In genomic region chr19:54107103-54107821, GRCm38 (mm10) we compare ENCODE assay signal across 8 mouse cellular contexts.
A peak's percentile ranks its signal among the peaks of the same experiment; 100 is the strongest.
DNase-seq lines count a peak whose midpoint lies in the region; ATAC-seq and TF ChIP-seq lines count a peak whose summit lies in the region.

No protein-coding gene starts in this region.

- H3K27ac ChIP-seq in hindbrain, postnatal 0 days, result no peak overlapping the region

- no peak overlapping the region for H3K4me3 ChIP-seq in hindbrain, postnatal 0 days (ENCODE audit: low read length)

- intact Hi-C loops in gastrocnemius, postnatal 14 days (cut with DNase I; ENCODE audit: low total_unique reads), result no loop called here

- peaks cover 6% of the 10 kb centered on the region; the same call in 1 of the 2 replicates for H3K4me1 ChIP-seq in hindbrain, postnatal 0 days (ENCODE audit: insufficient read depth, low read length)

- H3K36me3 ChIP-seq in hindbrain, postnatal 0 days (ENCODE audit: insufficient read depth, low read length), result no peaks in the 10 kb centered on the region

- peak; percentile 3 for DNase-seq in gastrocnemius, adult 18-20 months (ENCODE audit: low spot score)
- no peak for DNase-seq in gastrocnemius, postnatal 14 days
- DNase-seq in WW6 (ENCODE audit: low read depth, low spot score), result peak; percentile 65
- peak; percentile 34 for DNase-seq in hindbrain, postnatal 0 days (ENCODE audit: low spot score)
- peak; percentile 33 for DNase-seq in neural tube, embryonic 10.5 days (ENCODE audit: extremely low spot score, low spot score)
- no peak for DNase-seq in adrenal gland, postnatal 36 days
- no peak for DNase-seq in frontal cortex, postnatal 36 days (ENCODE audit: low spot score in 2 of 2)
- no peak for DNase-seq in kidney, adult 8-10 months

- no peaks in the 10 kb centered on the region for H3K27me3 ChIP-seq in hindbrain, postnatal 0 days (ENCODE audit: insufficient read depth, low read length)

- no peak overlapping the region for H3K9ac ChIP-seq in hindbrain, postnatal 0 days (replicated peaks; ENCODE audit: low read length)

- 43% methylated on average over 13 of the region's 13 CpGs for WGBS in hindbrain, postnatal 0 days

- peak; percentile 62 for ATAC-seq in hindbrain, postnatal 0 days

- no peak overlapping the region for H3K4me2 ChIP-seq in hindbrain, postnatal 0 days (ENCODE audit: low read depth, low read length)

- no peaks in the 10 kb centered on the region for H3K9me3 ChIP-seq in hindbrain, postnatal 0 days (ENCODE audit: low read length)

- no peak for TF ChIP-seq CTCF in hindbrain, postnatal 0 days (IDR thresholded peaks at IDR 0.05; ENCODE audit: low read depth)

Comparison
In these comparisons a context has a peak if more than half of its experiments do, and no peak if none do; other contexts are left out.
1. DNase-seq: peak in gastrocnemius, adult 18-20 months (single experiment), WW6 (single experiment), hindbrain, postnatal 0 days (single experiment) and neural tube, embryonic 10.5 days (single experiment); none in gastrocnemius, postnatal 14 days (single experiment), adrenal gland, postnatal 36 days (0 of 2), frontal cortex, postnatal 36 days (0 of 2) and kidney, adult 8-10 months (0 of 2).